Mouse (Mus musculus) C2C12 (cell line): ENCODE results near the gene Lpin2.

Experiments used
- CTCF ChIP-seq: IDR thresholded peaks from one replicate; pipeline ENCODE4 v1.5.1; 2011; ENCODE audit not compliant: control insufficient read depth, insufficient read depth, insufficient read length
- MAX ChIP-seq: IDR thresholded peaks from one replicate; pipeline ENCODE4 v1.6.1; 2011; ENCODE audit warnings: mild to moderate bottlenecking, control low read depth
- USF1 ChIP-seq: IDR thresholded peaks from one replicate; pipeline ENCODE4 v1.6.1; 2011; ENCODE audit warnings: low read depth, mild to moderate bottlenecking, control low read depth, moderate library complexity

GRCm38 (mm10) chr17:71207268-71207667 is 24.9 kb downstream of the Lpin2 start:
- TF ChIP-seq CTCF (no peak), MAX (no peak), USF1 (no peak)
